14 mouse cellular contexts compared by ENCODE assay signal in the genomic region with DNA sequence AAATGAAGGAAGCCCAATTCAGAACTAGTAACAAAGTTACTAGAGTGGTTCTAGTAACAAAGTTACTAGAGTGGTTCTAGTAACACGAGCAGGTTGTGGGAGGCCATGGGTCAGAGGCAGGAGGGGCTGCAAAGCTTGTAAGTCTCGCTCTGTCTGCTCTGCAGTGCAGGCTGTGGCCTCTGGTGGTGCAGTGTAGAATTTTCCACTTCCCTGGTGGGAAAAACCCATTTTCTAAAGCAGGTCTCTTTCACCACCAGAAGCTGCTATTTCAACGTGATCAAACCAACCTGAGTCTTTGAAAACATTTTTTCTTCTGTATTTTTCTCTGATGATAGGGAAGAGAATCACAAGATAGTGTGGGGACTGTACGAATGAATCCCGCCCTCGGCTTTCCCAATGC.
"Had no signal": no experiment of that assay in that cellular context is flagged by ENCODE, and none has a peak within 500 bp of the region (broad histone marks: within the 10 kb centered on the region; RNA-seq: fewer than 3 reads in every experiment).

No protein-coding gene starts in this region.

- H3K36me3 ChIP-seq: limb, embryonic 13.5 days; midbrain, embryonic 13.5 days; neural tube, embryonic 13.5 days; stomach, embryonic 15.5 days had no signal

- H3K4me3 ChIP-seq: limb, embryonic 13.5 days; midbrain, embryonic 13.5 days; neural tube, embryonic 13.5 days; stomach, embryonic 15.5 days had no signal

- H3K27me3 ChIP-seq: limb, embryonic 13.5 days; midbrain, embryonic 13.5 days; neural tube, embryonic 13.5 days; stomach, embryonic 15.5 days had no signal

- DNase-seq: kidney, adult 11 months; kidney, postnatal 14 days; layer of hippocampus, adult 9-11 months; layer of hippocampus, postnatal 36 days; left cerebral cortex, postnatal 4 days; lung, adult 18-20 months; retina, postnatal 1 day; right cerebral cortex, postnatal 14 days; thymus, postnatal 4 days had no signal

- H3K4me2 ChIP-seq: limb, embryonic 13.5 days; midbrain, embryonic 13.5 days; neural tube, embryonic 13.5 days; stomach, embryonic 15.5 days had no signal

- H3K9ac ChIP-seq: limb, embryonic 13.5 days; liver, embryonic 14.5 days; midbrain, embryonic 13.5 days; neural tube, embryonic 13.5 days; stomach, embryonic 15.5 days had no signal

- H3K27ac ChIP-seq: limb, embryonic 13.5 days; liver, embryonic 14.5 days; stomach, embryonic 15.5 days had no signal

- H3K4me1 ChIP-seq: limb, embryonic 13.5 days; midbrain, embryonic 13.5 days; stomach, embryonic 15.5 days had no signal

- H3K9me3 ChIP-seq: limb, embryonic 13.5 days; midbrain, embryonic 13.5 days; neural tube, embryonic 13.5 days; stomach, embryonic 15.5 days had no signal
